Mouse (Mus musculus) layer of hippocampus, postnatal 25 days (tissue): ENCODE measurements at regions not wholly inside any gene's neighbourhood (a gene's known extent, or its start where the extent isn't known, plus 50 kb on each side); places are given as distances from the start of the nearest gene placed in this dataset.
A peak's percentile ranks its signal among the peaks of the same experiment; 100 is the strongest.

Experiments
- DNase-seq, 2 experiments: peaks; one replicate each; pipeline ENCODE4 v3.0.0; 2022; ENCODE audit warnings: mixed read lengths in 2 of 2, low spot score in 1 of 2; ENCODE audit errors: extremely low spot score in 1 of 2

- DNase-seq: no peak
Observed at GRCm38 (mm10) chr13:40509290-40509689, 148.0 kb upstream of the Ofcc1 start.

GRCm38 (mm10) chr13:40480830-40481229, 119.6 kb upstream of the Ofcc1 start:
- DNase-seq: peak in 1 of 2 experiments; percentile 7

- no peak for DNase-seq
Observed at GRCm38 (mm10) chr13:40472683-40473082, 111.4 kb upstream of the Ofcc1 start.

GRCm38 (mm10) chr13:40469162-40469561, 107.9 kb upstream of the Ofcc1 start:
- DNase-seq: no peak

- no peak for DNase-seq
Observed at GRCm38 (mm10) chr13:40453360-40453759, 92.1 kb upstream of the Ofcc1 start.

- no peak for DNase-seq
Observed at GRCm38 (mm10) chr13:40429831-40430230, 68.6 kb upstream of the Ofcc1 start.

- no peak for DNase-seq
Observed at GRCm38 (mm10) chr13:40423051-40423450, 61.8 kb upstream of the Ofcc1 start.

- no peak for DNase-seq
Observed at GRCm38 (mm10) chr13:40417856-40418255, 56.6 kb upstream of the Ofcc1 start.

GRCm38 (mm10) chr13:40413074-40413473, 51.8 kb upstream of the Ofcc1 start:
- no peak for DNase-seq
